Mouse (Mus musculus): Measurements from ENCODE around the gene Rp9.
"Not testable (repeated sequence)": the region's sequence is repeated elsewhere in the genome, so short reads cannot be mapped to it uniquely, and the experiment has no call there.

The Rp9 gene

DNA sequence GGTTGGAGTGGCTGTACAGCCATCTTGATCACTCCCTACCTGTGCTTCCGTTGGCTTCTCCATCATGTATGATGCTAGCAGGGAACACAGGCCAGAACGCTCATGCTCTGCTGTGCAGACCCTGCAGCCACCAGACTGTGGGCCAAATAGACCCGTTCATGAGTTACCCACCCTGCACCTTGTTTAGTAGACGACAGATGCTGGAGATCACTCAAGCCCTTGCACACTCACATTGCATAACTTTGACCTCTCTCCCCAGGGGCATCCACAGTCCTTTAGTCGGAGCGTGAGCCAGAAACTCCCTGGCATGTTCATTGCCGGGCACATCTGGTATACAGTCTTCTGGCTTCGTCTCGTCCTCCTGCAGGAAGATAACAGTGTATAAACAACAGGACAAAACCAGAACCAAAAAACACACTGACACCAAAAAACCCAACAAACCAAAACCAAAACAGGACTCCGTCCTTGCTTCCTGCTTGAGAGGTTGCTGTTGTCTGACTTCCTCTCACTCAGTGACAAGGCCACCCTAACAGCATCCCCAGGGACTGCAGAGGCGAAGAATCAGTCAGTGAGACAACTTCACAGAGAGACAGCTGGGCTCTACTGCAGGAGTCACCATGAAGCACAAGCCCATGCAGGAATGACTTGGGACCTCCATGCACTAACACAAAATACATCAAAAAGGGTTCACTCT, 12.3 kb downstream of the Rp9 start:
- no peak for DNase-seq

DNA sequence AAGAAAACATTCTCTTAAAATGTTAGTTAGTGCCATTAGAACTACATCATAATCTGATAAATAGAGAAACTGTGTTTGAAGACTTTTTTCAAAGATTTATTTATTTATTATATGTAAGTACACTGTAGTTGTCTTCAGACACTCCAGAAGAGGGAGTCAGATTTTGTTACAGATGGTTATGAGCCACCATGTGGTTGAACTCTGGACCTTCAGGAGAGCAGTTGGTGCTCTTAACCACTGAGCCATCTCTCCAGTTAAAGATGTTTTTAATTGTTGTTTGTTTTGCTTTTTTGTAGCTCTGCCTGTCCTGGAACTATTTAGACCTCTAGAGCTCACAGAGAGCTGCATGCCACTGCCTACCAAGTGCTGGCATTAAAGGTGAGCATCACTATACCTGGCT, 14.5 kb downstream of the Rp9 start:
- no peak for DNase-seq

DNA sequence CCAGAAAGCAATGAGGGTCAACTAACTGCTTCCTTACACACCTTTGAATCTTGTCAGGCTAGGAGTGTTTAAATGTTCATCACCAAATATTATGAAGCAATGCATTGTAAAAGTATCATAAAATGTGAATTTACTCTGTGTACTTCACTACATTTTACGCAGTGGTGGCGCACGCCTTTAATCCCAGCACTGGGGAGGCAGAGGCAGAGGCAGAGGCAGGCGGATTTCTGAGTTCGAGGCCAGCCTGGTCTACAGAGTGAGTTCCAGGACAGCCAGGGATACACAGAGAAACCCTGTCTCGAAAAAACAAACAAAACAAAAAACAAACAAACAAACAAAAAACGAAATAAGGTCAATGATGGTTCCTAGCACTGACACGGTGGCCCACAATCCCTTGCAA, 15.6 kb downstream of the Rp9 start, which contains the start of gene Gm17545:
Gene Gm17545, plus strand, starts transcription at position 301 of the 400 bp plus-strand sequence.
- not testable (repeated sequence) for DNase-seq

DNA sequence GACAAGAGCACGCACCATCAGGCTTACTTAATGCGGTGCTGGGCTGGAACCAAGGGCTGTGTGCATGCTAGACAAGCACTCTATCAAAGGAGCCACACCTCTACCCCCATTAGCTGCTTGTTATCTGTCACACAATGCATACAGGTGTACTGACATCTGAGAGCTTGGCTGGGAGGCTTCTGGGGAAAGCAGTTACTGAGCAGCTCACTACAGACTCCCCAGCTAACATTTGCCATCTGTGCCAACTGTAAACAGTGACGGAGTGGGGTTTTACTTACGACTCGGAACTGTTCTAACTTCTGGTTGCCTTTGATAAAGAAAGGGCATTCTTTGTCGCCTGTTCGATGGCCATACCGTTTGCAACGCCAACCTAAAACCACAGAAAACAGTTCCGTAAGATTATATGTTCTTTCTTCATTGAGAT, 16.0 kb downstream of the Rp9 start:
- DNase-seq = no peak

DNA sequence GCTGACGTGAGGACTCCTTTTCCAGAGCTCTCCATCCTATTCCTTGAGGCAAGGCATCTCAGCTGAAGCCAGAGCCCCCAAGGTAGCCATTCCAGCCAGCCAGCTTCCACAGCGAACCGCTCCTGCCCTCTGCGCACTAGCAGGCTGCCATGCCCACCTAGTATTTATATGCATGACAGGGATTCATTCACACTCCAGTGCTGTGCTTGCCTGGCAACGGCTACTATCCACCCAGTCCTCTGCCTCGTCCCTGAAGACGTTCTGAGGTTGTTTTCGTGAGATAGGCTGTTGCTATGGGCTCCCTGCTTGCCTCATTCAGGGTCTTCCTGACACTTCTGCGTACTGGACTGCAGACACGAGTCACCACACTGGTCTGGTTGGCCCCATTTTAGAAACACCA, 16.8 kb downstream of the Rp9 start:
- DNase-seq = no peak

DNA sequence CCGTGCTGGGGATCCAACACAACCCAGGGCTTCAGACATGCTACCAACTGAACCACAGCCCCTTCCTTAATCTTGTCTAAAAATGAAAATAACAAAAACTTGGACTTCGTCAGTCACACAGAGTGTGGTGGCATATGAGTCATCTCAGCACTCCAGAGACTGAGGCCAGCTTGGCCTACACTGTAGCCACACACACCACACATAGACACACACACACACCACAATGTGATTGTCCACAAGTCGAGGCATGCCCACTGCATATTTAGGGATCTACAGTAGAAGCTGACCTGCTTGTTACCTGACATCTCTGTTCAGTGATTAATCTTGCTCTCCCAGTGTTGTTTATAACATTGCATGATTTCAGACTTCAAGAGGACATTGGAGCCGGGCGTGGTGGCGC, 20.3 kb downstream of the Rp9 start:
- DNase-seq = no peak

DNA sequence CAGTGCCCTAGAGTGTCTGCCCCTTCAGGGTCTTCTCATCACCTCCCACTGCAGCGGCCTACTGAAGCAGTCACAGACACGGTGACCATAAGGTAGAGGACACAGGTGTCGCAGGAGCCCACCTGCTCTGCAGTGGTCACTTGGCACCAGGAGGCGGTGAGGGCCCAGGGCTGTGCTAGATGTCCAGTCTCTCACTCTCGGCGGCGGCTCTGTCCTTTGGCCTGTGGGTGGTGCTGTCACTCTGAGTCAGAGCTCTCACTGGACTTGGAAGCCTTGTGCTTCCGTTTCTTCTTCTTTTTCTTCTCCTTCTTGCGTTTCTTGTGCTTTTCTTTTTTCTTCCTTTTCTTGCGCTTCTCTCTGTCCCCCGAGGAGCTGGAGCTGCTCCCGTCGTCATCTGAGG, 21.1 kb downstream of the Rp9 start:
- no peak for DNase-seq

DNA sequence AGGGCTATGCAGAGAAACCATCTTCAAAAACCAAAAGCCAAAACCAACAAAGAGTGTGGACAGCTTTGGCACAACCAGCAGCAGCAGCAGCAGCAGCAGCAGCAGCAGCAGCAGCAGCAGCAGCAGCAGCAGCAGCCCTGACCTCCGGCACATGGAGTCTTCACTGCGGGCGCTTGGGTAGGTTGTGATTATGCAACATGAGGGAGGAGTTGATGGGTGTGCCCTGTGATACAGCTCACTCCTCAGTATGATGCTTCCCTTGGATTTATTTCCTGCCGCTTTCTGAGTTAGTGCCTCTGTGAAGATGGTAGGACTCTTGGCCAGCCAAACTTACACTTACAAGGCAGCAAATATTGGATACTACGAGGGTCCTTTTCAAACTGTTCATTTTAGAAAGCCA, 22.3 kb downstream of the Rp9 start:
- DNase-seq = no peak

DNA sequence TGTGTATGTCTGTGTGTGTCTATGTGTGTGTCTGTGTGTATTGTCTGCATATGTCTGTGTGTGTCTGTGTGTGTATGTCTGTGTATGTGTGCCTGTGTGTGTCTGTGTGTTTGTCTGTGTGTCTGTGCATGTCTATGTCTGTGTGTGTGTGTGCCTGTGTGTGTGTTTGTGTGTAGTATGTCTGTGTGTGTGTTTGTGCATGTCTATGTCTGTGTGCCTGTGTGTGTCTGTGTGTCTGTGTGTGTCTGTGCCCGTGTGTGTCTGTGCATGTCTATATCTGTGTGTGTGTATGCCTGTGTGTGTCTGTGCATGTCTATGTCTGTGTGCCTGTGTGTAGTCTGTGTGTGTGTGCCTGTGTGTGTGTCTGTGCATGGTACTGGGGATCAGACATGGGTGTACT, 24.4 kb downstream of the Rp9 start:
- no peak for DNase-seq

DNA sequence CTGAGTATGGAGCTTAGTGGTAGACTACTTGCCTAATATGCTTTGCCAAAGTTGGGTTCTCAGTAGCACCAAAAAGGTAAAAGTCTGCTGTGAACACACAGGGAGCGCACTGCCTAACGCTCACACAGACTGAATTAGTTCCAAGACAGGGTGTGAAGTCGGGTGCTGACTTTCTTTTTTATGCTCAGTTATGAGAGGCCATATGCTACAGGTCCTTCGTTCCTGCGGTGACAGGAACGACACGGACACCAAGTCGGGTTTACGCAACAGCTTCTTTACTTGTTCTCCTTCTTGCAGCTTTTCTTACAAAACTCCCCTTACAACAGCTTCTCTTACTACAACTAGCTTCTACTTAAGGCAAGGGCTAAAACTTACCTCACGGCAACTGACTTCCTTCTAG, 26.4 kb downstream of the Rp9 start:
- DNase-seq = no peak

DNA sequence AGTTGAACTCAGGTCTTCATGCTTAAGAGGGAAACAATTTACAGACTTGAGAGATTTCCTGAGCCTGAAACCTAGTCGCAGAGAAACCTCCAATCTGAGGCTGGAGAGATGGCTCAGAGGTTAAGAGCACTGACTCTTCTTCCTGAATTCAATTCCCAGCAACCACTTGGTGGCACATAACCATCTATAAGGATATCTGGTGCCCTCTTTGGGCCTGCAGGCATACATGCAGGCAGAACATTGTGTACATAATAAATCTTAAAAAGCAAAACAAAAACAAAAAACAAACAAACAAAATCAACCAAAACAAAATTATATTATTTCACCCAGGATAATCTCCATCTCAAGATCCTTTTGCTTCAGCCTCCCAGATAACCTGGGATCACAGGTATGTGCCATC, 30.7 kb downstream of the Rp9 start:
- DNase-seq = no peak

DNA sequence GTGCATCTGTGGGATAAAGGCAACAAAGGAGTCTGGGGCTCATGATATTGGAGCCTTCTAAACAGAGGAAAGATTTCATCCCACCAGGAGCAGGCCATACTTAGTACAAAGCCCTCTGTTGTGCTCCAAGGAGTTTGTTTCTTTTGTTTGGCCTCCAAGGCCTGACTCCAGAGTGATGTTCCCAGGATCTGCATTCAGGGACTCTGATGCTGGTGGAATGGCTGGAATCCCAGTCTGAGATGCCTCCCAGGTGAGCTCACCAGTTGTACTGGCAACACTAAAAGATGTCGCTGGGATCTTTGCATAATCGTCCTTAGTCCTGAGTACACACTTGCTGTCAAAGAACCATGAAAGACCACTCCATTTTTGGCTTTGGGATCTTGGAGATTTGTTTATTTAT, 35.4 kb downstream of the Rp9 start:
- no peak for DNase-seq

DNA sequence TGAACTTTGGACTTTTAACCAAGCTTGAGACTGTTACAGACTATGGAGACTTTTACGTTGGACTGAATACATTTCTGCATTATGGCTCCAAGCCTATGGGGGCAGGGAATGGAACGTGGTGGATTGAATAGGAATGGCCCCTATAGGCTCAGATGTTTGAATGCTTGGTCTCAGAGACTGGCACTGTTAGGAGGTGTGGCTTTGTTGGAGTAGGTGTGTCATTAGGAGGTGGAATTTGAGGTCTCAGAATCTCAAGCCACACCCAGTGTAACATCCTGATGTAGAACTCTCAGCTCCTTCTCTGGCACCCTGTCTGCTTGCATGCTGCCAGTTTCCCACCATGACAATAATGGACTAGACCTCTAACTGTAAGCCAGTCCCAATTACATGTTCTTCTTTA, 36.3 kb downstream of the Rp9 start:
- no peak for DNase-seq

DNA sequence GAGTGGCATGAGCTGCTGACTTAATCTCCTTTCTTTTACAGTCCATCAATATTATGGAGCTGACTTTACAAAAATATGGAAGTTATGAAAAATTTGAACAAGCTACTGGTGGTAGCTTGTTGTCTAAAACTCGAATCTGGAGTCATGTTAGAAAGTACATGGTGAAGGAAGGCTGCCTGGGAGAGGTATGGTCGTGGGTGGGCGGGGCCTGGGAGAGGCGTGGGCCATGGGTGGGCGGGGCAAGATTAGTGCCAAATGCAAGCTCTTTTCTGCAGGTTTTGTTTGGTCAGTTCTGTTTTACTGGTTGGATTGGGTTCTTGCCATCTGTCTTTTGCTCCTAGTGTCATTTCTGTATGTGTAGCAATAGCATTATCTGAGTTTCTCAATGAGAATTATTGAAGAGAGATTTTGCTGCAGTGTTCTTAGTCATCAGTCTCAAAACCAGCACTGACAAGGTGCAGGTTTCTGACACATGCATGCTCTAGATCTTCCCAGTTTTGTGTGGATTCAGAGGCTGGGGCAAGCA, 39.2 kb downstream of the Rp9 start:
- DNase-seq = no peak

DNA sequence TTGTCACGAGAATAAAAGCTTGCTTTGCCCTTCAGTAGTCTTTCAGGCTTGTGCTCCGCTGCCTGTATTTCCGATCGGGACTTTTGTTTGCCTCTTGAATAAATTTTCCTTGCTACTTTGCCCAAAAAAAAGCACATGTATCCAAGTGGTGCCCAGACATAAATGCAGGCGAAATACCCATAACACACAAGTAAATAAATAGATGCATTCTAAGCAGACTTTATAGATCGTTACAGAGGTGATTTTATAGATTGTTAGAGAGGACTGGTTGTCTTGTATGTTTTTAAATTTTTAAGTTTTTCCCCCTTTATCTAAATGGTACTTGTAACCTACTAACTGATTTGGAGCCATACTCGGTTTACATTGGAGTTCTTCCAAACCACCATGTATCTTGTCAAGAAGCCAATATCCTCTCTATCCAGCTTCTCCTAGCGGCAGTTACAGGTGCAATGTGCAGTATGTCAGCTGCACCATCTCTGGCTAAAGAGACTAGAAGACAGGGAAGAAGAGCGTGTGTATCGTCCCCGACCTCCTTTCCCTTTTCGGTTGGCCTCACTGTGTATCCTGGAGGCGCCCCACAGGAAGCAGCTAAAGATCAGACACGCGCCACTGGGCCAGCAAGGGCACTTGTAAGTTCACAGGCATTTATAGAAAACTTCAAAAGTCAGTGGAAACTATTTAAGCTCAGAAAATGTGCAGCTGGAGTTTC, 39.9 kb downstream of the Rp9 start:
- DNase-seq = no peak

DNA sequence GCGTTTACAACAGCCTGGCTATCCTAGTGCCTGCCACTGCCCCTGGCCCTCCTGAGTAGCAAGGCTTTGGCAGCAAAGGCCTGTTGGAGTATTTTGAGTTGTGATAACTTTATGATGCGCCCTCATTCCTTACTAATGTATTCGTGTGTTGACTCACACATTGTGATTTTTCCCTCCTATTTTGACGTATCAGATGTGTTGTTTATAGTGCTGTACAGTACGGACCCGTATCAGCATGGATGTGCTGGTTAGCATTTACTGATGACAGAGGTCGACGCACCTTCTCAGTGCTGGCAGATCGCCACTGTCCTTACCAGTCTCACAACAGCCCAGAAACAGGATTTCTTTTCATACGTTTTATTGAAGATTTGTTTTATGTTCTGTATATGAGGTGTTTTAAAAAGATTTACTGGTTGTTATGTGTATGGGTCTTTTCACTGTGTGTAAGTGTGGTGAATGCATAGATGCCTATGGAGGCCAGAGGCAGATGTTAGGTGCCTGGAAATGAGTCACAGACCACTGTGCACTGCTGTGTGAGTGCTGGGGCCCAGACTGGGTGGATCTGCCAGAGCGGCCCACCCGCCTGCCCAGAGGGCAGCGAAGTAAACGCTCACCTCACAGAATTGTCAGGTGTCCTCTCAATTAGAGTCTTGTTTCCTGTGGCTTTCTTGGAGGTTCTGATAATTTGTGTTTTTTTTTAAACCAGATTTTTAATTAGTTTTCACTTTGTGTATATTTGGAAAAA, 40.7 kb downstream of the Rp9 start:
- no peak for DNase-seq

DNA sequence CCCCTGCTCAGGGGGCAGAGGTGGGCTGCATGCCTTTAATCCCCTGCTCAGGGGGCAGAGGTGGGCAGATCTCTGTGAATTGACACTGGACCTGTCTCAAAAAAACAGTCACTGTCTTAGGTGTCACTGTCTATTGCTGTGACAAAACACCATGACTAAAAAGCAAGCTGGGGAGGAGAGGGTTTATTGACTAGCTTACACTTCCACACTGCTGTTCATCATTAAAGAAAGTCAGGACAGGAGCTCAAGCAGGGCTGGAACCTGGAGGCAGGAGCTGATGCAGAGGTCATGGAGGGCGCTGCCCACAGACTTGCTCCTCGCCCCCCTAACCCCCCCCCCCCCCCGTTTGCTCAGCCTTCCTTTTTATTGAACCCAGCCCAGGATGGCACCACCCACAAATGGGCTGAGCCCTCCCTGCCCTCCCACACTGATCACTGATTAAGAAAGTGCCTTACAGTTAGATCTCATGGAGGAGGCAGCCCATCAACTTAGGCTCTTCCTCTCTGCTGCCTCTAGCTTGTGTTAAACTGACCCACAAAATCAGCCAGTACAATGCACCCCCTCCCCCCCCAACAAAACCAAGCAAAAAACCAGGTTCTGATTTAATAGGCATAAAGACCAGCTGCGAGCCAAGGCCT, 41.4 kb downstream of the Rp9 start:
- DNase-seq = no peak

DNA sequence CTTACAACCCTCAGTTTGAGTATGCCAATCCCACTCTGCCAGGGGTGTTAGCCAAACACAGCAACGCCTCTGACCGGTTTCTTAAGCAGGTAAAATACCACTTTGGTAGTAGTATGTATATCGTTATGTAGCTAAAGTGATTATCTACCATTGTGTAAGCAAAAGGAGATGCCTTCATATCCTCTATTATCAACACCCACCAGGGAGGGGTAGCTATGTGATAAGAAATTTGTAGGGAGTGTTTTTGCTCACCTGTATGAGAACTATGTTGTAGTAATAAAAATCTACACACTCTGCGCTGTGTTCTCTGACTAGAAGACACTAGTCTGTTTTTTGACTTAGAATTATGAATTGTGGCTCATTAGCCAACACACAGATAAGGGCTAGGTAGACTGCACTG, 44.8 kb downstream of the Rp9 start:
- DNase-seq = no peak

DNA sequence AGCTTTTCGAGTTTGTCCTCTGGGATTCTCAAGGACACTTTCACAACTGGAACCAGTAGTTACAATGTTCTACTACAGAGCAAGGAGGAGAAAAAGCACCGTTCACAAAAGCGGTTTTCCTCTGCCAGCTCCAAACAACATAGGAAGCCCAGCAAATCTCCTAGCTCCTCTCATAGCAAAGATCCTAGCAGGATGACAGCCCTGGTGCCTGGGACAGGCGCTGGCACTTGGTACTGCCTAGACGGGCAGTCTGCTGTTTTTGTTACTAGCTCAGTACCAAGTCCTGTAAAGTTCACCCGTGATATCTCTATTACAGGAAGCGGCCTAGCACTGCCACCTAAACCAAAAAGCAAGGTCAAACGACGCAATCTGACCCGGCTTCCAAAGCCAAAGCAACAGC, 45.3 kb downstream of the Rp9 start:
- no peak for DNase-seq

DNA sequence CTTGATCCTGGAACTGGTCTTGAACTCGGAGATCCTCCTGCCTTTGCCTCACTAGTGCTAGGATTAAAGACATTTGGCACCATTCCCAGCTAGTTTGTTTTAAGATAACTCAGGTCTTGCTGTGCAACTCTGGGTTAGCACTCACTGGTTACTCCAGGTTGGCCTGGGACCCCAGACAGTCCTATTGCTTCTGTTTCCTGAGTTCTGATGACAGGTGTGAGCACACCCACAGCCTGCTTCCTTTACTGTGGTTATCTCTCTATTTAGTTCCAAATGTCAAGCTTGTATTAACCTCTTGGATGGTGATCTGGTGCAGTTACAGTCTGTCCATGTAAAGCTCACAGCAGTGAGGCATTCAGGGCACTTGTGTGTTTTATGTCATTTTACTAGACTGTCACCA, 46.0 kb downstream of the Rp9 start:
- DNase-seq = no peak

DNA sequence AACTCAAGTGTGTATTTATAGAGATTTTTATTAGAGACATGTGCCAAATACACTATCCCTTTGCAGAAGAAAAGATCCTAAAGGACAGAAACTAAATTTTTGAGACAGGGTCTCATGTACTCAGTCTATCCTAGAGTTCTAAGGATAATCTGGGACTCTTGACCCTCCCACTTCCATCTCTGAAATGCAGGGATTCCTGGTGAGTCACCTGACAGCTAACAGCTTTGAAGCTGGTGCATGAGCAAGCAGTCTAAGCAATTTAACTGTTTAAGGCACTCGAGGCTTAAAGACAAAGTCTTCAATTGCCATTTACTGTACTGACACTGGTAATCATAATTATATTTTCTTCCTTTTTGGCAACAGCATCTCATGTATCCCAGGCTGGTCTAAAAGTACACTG, 47.0 kb downstream of the Rp9 start:
- no peak for DNase-seq

DNA sequence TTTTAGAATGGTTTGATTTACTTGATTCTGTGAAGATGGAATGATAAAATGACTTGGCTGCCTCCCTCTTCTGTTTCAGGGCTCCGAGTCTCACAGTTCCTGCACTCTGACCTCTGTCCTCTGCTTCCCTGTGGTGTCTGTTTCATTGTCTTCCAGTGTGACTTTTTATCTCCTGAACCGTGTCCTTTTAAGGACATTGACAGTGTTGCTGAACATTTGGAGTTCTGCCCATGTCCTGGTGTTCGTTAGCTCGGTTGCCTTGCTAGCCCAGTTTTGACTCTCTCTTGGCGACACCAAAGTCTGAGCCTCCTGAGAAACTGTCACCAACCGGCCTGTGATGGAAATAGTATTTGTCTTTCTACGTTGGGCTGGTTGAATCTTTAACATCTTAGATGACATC, 49.1 kb downstream of the Rp9 start:
- no peak for DNase-seq

DNA sequence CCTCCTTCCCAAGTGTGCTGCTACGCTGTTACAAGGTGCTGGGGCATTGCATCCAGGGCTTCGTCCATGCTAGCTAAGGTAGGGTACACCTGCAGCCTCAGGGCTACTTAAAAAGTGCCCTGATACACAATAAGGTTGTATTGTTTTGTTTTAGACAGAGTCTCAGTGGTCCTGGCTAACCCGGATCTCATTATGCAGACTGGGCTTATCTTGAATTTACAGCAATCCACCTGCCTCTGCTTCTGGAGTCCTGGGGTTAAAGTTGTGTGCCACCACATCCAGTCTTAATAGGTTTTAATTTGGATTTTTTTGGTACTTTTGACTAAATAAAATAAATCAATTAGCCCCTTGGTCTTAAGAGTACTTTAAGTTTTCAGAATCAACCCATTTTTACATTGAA, 49.7 kb downstream of the Rp9 start:
- DNase-seq = no peak

All from right cerebral cortex, adult 18-20 months (tissue).